Mouse (Mus musculus): ENCODE results near the gene Olfr132. TPM values are rescaled to one million over a fixed set of nuclear protein-coding genes. Genes with fewer than 3 reads are reported as not detected.

Olfr132 gene
- polyA plus RNA-seq (2014; fragmentation: Illumina TruSeq; extraction: RNeasy Lipid Tissue Mini Kit (QIAGEN cat#74804); ENCODE audit: low read depth, low replicate concordance): not detected

GRCm38 (mm10) chr17:38134426-38134825 lies at the start of gene Olfr132:
Gene Olfr132, minus strand, starts transcription at chr17:38134526.

GRCm38 (mm10) chr17:38171088-38171487 lies 36.8 kb upstream of the Olfr132 start, which contains the start of gene Olfr134:
Gene Olfr134, plus strand, starts transcription at chr17:38171388.

GRCm38 (mm10) chr17:38144981-38145380 lies 10.7 kb upstream of the Olfr132 start, which contains the start of gene Olfr133:
Gene Olfr133, plus strand, starts transcription at chr17:38145281.

GRCm38 (mm10) chr17:38088593-38088992 lies 45.7 kb downstream of the Olfr132 start, which contains the start of gene Olfr131:
Gene Olfr131, minus strand, starts transcription at chr17:38088693.

Other genes with a start within 250 kb of the Olfr132 start
- not detected for gene Olfr127, start 234.1 kb downstream of the Olfr132 start, polyA plus RNA-seq (2014; fragmentation: Illumina TruSeq; extraction: RNeasy Lipid Tissue Mini Kit (QIAGEN cat#74804); ENCODE audit: low read depth, low replicate concordance)
- not detected for gene Olfr128, start 214.0 kb downstream of the Olfr132 start, polyA plus RNA-seq (2014; fragmentation: Illumina TruSeq; extraction: RNeasy Lipid Tissue Mini Kit (QIAGEN cat#74804); ENCODE audit: low read depth, low replicate concordance)
- gene Olfr761, start 181.4 kb downstream of the Olfr132 start, polyA plus RNA-seq (2014; fragmentation: Illumina TruSeq; extraction: RNeasy Lipid Tissue Mini Kit (QIAGEN cat#74804); ENCODE audit: low read depth, low replicate concordance): not detected
- not detected for gene Olfr129, start 74.4 kb downstream of the Olfr132 start, polyA plus RNA-seq (2014; fragmentation: Illumina TruSeq; extraction: RNeasy Lipid Tissue Mini Kit (QIAGEN cat#74804); ENCODE audit: low read depth, low replicate concordance)
- not detected for gene Olfr130, start 70.6 kb downstream of the Olfr132 start, polyA plus RNA-seq (2014; fragmentation: Illumina TruSeq; extraction: RNeasy Lipid Tissue Mini Kit (QIAGEN cat#74804); ENCODE audit: low read depth, low replicate concordance)
- not detected for gene Olfr131, start 45.8 kb downstream of the Olfr132 start, polyA plus RNA-seq (2014; fragmentation: Illumina TruSeq; extraction: RNeasy Lipid Tissue Mini Kit (QIAGEN cat#74804); ENCODE audit: low read depth, low replicate concordance)
- gene Olfr133, start 10.8 kb upstream of the Olfr132 start, polyA plus RNA-seq (2014; fragmentation: Illumina TruSeq; extraction: RNeasy Lipid Tissue Mini Kit (QIAGEN cat#74804); ENCODE audit: low read depth, low replicate concordance): not detected
- gene Olfr134, start 36.9 kb upstream of the Olfr132 start, polyA plus RNA-seq (2014; fragmentation: Illumina TruSeq; extraction: RNeasy Lipid Tissue Mini Kit (QIAGEN cat#74804); ENCODE audit: low read depth, low replicate concordance): not detected
- gene Olfr135, start 69.8 kb upstream of the Olfr132 start, polyA plus RNA-seq (2014; fragmentation: Illumina TruSeq; extraction: RNeasy Lipid Tissue Mini Kit (QIAGEN cat#74804); ENCODE audit: low read depth, low replicate concordance): not detected
- not detected for gene Olfr138, start 126.5 kb upstream of the Olfr132 start, polyA plus RNA-seq (2014; fragmentation: Illumina TruSeq; extraction: RNeasy Lipid Tissue Mini Kit (QIAGEN cat#74804); ENCODE audit: low read depth, low replicate concordance)
- not detected for gene Olfr137, start 173.0 kb upstream of the Olfr132 start, polyA plus RNA-seq (2014; fragmentation: Illumina TruSeq; extraction: RNeasy Lipid Tissue Mini Kit (QIAGEN cat#74804); ENCODE audit: low read depth, low replicate concordance)
- gene Olfr136, start 195.3 kb upstream of the Olfr132 start, polyA plus RNA-seq (2014; fragmentation: Illumina TruSeq; extraction: RNeasy Lipid Tissue Mini Kit (QIAGEN cat#74804); ENCODE audit: low read depth, low replicate concordance): not detected

Measured in adipose tissue, adult 10 weeks (tissue).